Mouse (Mus musculus) midbrain, embryonic 14.5 days (tissue): ENCODE data around the gene Eef2k. TPM values are rescaled to one million over a fixed set of nuclear protein-coding genes. Genes with fewer than 3 reads are reported as not detected.

Experiments used
- ATAC-seq: fragments of 200-750 bp; cut with Nextera tagmentation; 2 replicates; pipeline ENCODE4 v1.8.0; 2017; ENCODE audit warnings: moderate number of reproducible peaks, moderate library complexity; ENCODE audit not compliant: low FRiP score, low TSS enrichment
- DNase-seq: peaks from one replicate; pipeline ENCODE4 v3.0.0-alpha.2; 2015
- H3K27ac ChIP-seq: fragments of 300-500 bp; sonication (generic); replicated peaks from 2 replicates; pipeline ENCODE4 v1.5.1; 2014; ENCODE audit warnings: mild to moderate bottlenecking, low read depth, low read length, moderate library complexity
- H3K27me3 ChIP-seq: fragments of 300-500 bp; sonication (generic); 2 replicates; pipeline ENCODE4 v1.6.1; 2014; ENCODE audit warnings: low read length, control low read depth, mixed read lengths; ENCODE audit not compliant: control insufficient read depth, insufficient read depth
- H3K36me3 ChIP-seq: fragments of 300-500 bp; sonication (generic); 2 replicates; pipeline ENCODE4 v1.6.1; 2014; ENCODE audit warnings: low read length, control low read depth; ENCODE audit not compliant: control insufficient read depth, insufficient read depth
- H3K4me1 ChIP-seq: fragments of 300-500 bp; sonication (generic); 2 replicates; pipeline ENCODE4 v1.6.1; 2014; ENCODE audit warnings: mild to moderate bottlenecking, antibody characterized with exemption, low read length, control low read depth; ENCODE audit not compliant: control insufficient read depth, insufficient read depth
- H3K4me2 ChIP-seq: fragments of 300-500 bp; sonication (generic); 2 replicates; pipeline ENCODE4 v1.6.1; 2014; ENCODE audit warnings: mild to moderate bottlenecking, low read length, moderate library complexity
- H3K4me3 ChIP-seq: fragments of 300-500 bp; sonication (generic); replicated peaks from 2 replicates; pipeline ENCODE4 v1.5.1; 2014; ENCODE audit warnings: low read depth, low read length
- H3K9ac ChIP-seq: fragments of 300-500 bp; sonication (generic); replicated peaks from 2 replicates; pipeline ENCODE4 v1.6.1; 2014; ENCODE audit warnings: mild to moderate bottlenecking, low read length, moderate library complexity
- H3K9me3 ChIP-seq: fragments of 300-500 bp; sonication (generic); 2 replicates; pipeline ENCODE4 v1.6.1; 2016; ENCODE audit warnings: low read length, control low read depth, mixed read lengths; ENCODE audit not compliant: control insufficient read depth
- WGBS: fragments of 180-500 bp; shearing (Covaris S2); extraction: QIAGEN DNeasy Blood & Tissue Kit; methylation state at CpG from one replicate; pipeline ENCODE4 v1.1.7; 2014; 5-methylcytosine and 5-hydroxymethylcytosine counted together
- polyA plus RNA-seq: library from polyadenylated mRNA; unstranded; fragments of >200 nt; fragmentation: Nextera tagmentation; extraction: Ambion mirVana; gene quantifications from 2 replicates; pipeline ENCODE4 v1.2.1, GENCODE M21; 2014

Gene Eef2k
- polyA plus RNA-seq, 1 experiment from 2014 or later = 13.1 TPM

DNA sequence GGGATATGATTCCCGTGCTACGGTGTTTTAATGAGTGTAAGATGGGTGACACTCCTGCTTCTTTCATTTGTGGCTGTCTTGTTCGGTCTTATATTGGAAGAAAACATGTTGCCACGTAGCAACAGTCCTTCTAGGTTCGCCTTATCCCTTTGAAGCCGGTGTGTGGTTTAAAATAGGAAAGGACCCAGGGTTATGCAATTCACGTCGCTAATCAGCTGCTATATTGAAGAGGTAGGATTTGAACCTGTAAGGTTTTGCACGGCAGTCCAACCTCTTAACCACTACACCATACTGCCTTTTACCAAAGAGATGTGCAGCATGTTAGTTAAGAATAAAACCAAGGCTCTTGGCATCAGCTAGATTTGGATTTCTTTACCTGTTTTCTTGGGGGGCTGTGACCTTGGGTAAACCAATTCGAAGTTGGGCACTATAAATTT, 75.9 kb downstream of the Eef2k start:
- ATAC-seq (peak; percentile 74), DNase-seq (peak; percentile 86)
- Histone ChIP-seq H3K36me3 (no peaks in the 10 kb centered on the region), H3K4me1 (no peaks in the 10 kb centered on the region), H3K27ac (peak overlapping the region; percentile 80), H3K27me3 (no peaks in the 10 kb centered on the region), H3K4me3 (peak overlapping the region; percentile 96), H3K4me2 (peak overlapping the region; percentile 71), H3K9me3 (no peaks in the 10 kb centered on the region), H3K9ac (peak overlapping the region; percentile 84)
- WGBS = 6% methylated on average over 10 of the region's 10 CpGs

DNA sequence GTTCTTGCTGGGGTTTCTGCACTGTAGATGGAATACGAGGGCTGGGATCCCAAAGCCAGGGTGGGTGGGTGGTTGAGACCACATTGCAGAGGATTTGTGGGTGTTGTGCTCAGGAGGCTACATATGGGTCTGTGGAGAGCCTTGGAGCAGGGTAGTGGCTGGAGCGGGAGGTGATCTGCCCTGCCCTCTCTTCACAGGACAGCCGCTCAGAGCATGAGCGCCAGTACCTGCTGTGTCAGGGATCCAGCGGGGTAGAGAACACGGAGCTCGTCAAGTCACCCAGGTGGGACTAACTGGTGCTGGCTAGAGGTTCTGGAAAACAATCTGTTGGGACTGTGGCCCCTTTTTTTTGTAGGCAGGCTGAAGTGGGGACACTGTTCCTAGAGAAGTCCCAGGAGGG, 90.5 kb downstream of the Eef2k start:
- Histone ChIP-seq H3K4me2 (no peak overlapping the region), H3K4me1 (no peaks in the 10 kb centered on the region), H3K9ac (no peak overlapping the region), H3K27me3 (no peaks in the 10 kb centered on the region), H3K9me3 (no peaks in the 10 kb centered on the region), H3K4me3 (no peak overlapping the region), H3K27ac (no peak overlapping the region), H3K36me3 (peaks cover 98% of the 10 kb centered on the region)
- DNase-seq (no peak), ATAC-seq (no peak)
- 91% methylated on average over 7 of the region's 7 CpGs for WGBS

DNA sequence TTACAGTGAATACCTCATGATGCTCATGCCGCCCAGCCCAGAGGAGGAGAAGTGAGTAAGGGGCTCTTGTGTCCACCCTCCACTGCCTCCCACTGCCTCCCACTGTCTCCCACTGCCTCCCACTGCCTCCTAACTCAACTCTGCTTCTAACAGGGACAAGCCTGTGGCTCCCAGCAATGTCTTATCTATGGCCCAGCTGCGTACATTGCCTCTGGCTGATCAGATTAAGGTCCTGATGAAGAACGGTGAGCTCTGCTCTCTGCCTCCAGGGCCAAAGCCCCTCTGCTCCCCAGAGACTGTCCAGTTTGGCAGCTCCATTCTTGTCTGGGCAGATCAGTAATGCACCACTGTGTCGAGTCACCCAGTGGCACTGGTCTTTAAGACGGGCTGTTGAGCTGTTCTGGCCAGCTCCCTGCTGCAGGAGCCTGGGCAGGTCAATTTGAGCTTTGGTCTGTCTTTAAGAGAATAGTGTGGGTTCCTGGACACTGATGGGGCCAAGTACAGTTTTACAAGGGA, 91.1 kb downstream of the Eef2k start:
- Histone ChIP-seq H3K27ac (no peak overlapping the region), H3K9me3 (no peaks in the 10 kb centered on the region), H3K36me3 (peaks cover 98% of the 10 kb centered on the region), H3K4me1 (no peaks in the 10 kb centered on the region), H3K27me3 (no peaks in the 10 kb centered on the region), H3K4me3 (no peak overlapping the region), H3K9ac (no peak overlapping the region), H3K4me2 (no peak overlapping the region)
- ATAC-seq (no peak), DNase-seq (no peak)
- WGBS = 71% methylated on average over 5 of the region's 5 CpGs

DNA sequence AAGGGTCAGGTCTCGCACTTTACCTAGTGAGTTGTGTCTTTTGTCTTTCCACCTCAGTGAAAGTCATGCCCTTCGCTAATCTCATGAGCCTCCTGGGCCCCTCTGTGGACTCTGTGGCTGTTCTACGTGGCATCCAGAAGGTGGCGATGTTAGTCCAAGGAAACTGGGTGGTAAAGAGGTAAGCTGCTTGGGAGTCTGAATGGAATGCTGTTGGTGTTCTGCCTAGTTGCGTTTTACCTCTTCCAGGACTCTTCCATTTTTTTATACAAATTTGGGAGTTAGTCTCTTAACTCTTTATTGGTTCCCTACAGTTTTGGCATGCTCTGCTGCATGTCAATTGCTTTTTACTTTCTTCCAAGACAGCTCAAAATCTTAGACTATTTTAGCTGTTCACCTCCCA, 92.1 kb downstream of the Eef2k start:
- Histone ChIP-seq H3K4me2 (no peak overlapping the region), H3K27ac (no peak overlapping the region), H3K9ac (no peak overlapping the region), H3K27me3 (no peaks in the 10 kb centered on the region), H3K4me1 (no peaks in the 10 kb centered on the region), H3K4me3 (no peak overlapping the region), H3K9me3 (no peaks in the 10 kb centered on the region), H3K36me3 (peaks cover 98% of the 10 kb centered on the region)
- WGBS = 30% methylated on average over 5 of the region's 5 CpGs
- DNase-seq (peak; percentile 80), ATAC-seq (no peak)

DNA sequence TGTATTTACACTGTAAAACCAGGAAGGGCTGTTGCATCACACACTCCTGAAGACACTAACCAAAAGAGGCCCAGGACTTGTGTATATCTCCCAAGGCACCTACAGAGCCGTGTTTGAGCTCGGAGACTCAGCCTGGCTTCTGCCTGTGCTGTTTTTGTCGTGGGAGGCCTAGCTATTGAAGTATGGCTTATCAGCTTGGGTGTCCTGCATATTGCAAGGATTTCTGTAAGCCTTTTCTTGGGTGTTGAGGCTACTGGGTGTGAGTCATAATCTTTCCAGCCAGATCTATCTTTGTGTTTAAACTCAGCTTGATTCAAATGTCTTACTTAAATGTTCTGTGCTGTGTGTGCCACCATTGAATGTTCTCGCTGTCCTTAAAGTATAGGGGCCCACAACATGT, 93.9 kb downstream of the Eef2k start:
- 88% methylated on average over 4 of the region's 4 CpGs for WGBS
- Histone ChIP-seq H3K27ac (no peak overlapping the region), H3K9me3 (no peaks in the 10 kb centered on the region), H3K4me2 (no peak overlapping the region), H3K9ac (no peak overlapping the region), H3K27me3 (no peaks in the 10 kb centered on the region), H3K4me3 (no peak overlapping the region), H3K36me3 (peaks cover 99% of the 10 kb centered on the region), H3K4me1 (no peaks in the 10 kb centered on the region)
- ATAC-seq (no peak), DNase-seq (no peak)

DNA sequence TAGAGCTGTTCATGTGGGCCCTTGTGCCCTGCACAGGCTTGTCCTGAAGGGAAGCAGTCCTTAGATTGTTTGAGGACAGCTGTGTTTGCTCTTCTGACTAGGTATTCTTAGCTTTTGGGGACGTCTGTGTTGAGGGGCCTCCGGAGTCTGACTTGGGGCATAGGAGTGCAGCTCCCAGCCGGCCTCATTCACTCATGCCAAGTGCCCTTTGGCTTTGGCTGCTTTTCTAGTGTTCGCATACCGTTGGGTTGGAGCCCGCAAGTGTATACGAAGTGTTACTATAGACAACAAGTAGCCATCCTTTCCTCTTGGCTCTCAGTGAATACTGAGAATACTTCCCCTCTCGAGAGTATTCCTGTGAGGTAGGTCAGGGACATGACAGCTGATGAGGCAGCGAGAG, 95.6 kb downstream of the Eef2k start:
- ATAC-seq (no peak), DNase-seq (no peak)
- Histone ChIP-seq H3K9me3 (no peaks in the 10 kb centered on the region), H3K4me3 (no peak overlapping the region), H3K36me3 (peaks cover 99% of the 10 kb centered on the region), H3K4me2 (no peak overlapping the region), H3K27ac (no peak overlapping the region), H3K9ac (no peak overlapping the region), H3K27me3 (no peaks in the 10 kb centered on the region), H3K4me1 (no peaks in the 10 kb centered on the region)
- 83% methylated on average over 9 of the region's 9 CpGs for WGBS

DNA sequence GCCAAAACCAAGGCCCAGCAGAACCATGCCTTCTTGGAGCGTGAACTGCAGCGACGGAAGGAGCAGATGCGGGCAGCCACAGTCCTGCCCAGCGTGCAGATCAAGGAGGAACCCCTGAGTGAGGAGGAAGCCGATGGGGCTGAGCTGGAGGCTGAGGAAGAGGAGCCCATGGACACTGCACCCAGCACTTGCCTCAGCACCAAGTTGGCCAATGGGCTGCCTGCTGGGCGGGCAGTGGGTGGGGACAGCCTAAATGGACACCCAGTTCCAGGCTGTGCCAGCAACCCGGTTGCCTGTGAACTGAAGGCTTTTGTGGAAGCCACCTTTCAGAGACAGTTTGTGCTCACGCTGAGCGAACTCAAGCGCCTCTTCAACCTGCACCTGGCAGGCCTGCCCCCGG, 97.7 kb downstream of the Eef2k start:
- no peak for DNase-seq
- ATAC-seq = no peak
- H3K36me3 ChIP-seq = peaks cover 94% of the 10 kb centered on the region

DNA sequence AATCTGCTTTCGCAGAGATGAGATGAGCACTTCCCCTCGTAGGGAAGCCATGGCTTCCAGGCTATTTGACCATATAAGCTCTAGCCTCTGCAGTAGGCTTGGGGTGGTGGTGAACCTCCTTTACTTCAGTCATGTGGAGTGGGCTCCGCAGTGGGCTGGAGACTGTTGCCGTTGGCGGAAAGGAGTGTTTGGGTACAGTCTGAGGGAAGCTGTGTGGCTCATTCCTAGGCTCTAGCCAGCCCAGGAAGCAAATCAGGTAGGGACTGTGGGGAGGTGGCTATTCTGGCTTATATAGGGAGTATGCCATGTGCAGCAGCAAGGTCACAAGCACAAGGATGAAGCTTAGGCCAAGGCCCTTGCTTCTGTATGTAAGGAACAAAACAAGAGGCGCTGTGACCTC, 98.6 kb downstream of the Eef2k start:
- Histone ChIP-seq H3K9ac (no peak overlapping the region), H3K27ac (no peak overlapping the region), H3K9me3 (no peaks in the 10 kb centered on the region), H3K4me1 (no peaks in the 10 kb centered on the region), H3K4me3 (no peak overlapping the region), H3K27me3 (no peaks in the 10 kb centered on the region), H3K4me2 (no peak overlapping the region), H3K36me3 (peaks cover 88% of the 10 kb centered on the region)
- DNase-seq (no peak), ATAC-seq (no peak)
- 95% methylated on average over 6 of the region's 6 CpGs for WGBS

More for the DNA sequence above, 97.7 kb downstream of the Eef2k start:
- H3K4me1 ChIP-seq = no peaks in the 10 kb centered on the region
- 91% methylated on average over 12 of the region's 12 CpGs for WGBS
- H3K9ac ChIP-seq = no peak overlapping the region
- no peak overlapping the region for H3K27ac ChIP-seq
- no peak overlapping the region for H3K4me2 ChIP-seq
- H3K9me3 ChIP-seq = no peaks in the 10 kb centered on the region
- no peak overlapping the region for H3K4me3 ChIP-seq
- no peaks in the 10 kb centered on the region for H3K27me3 ChIP-seq

DNA sequence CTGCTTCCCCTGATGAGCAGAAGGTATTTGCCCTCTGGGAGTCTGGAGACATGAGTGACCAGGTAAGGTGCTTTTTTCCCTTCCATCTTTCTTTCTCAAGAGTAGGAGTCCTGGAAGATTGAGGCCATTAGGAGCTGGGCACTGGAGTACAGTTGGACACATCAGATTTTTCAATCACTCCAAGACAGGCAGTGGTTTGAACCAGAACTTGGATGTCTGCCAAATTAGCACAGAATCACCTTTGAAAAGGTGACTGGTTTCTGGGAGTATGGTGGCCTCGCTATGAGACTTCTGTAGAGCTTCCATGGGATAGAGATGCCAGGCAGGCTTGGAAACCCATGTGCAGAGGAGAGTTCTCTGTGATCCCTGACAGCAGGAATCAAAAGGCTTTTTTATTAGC, 99.9 kb downstream of the Eef2k start:
- DNase-seq (no peak), ATAC-seq (no peak)
- H3K4me3 ChIP-seq = no peak overlapping the region
- no peaks in the 10 kb centered on the region for H3K9me3 ChIP-seq
- H3K4me2 ChIP-seq = no peak overlapping the region
- H3K27me3 ChIP-seq = no peaks in the 10 kb centered on the region
- no peak overlapping the region for H3K27ac ChIP-seq
- no peak overlapping the region for H3K9ac ChIP-seq
- 89% methylated on average over 1 of the region's 1 CpGs for WGBS
- H3K36me3 ChIP-seq = peaks cover 82% of the 10 kb centered on the region
- H3K4me1 ChIP-seq = no peaks in the 10 kb centered on the region
